Mouse (Mus musculus) brain, embryonic 14.5 days (tissue): ENCODE measurements around the gene BC052040.

Source experiments
- CTCF ChIP-seq: fragments of 200-500 bp; IDR thresholded peaks from 2 replicates; pipeline ENCODE4 v1.5.1; 2012; ENCODE audit warnings: inconsistent platforms, mild to moderate bottlenecking, moderate library complexity, borderline replicate concordance; ENCODE audit not compliant: insufficient read depth, insufficient read length; ENCODE audit errors: extremely low read depth
- POLR2A ChIP-seq: fragments of 200-500 bp; IDR thresholded peaks from 2 replicates; pipeline ENCODE4 v1.6.1; 2012; ENCODE audit warnings: mild to moderate bottlenecking, inconsistent platforms, borderline replicate concordance; ENCODE audit not compliant: poor library complexity, insufficient read depth, insufficient read length, severe bottlenecking; ENCODE audit errors: extremely low read depth

DNA sequence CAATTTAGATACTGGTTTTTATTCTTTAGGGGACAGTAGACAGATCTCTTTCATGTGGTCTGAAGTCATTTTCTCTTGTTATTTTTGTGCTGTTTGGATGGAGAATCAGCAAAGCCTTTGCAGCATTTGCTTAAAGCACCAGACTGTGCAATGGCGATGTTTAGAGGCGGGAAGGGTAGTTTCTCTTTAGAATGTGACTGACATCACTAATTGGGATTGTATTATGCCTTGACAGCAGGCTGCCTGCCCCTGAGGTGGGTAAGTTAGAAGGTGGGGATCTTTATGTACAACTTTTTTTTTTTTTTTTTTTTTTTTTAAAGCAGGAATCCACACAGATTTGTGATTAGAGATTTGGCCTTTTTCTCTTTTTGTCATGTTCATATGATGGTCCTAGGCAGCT is 20.6 kb downstream of the BC052040 start:
- TF ChIP-seq CTCF = no peak
- no peak for TF ChIP-seq POLR2A
